Mouse (Mus musculus) CD8-positive naive resting alpha-beta T cell, adult 2 months (primary cell): Measurements from ENCODE around the gene Igf1r.
"Not testable (repeated sequence)": the region's sequence is repeated elsewhere in the genome, so short reads cannot be mapped to it uniquely, and the experiment has no call there.

Source experiments
- DNase-seq, 2 experiments: peaks; one replicate each; pipeline ENCODE4 v3.0.0; 2022; ENCODE audit warnings: low read depth in 2 of 2, low spot score in 2 of 2

The Igf1r gene

GRCm38 (mm10) chr7:68283133-68283520 is 330.5 kb downstream of the Igf1r start:
- not testable (repeated sequence) for DNase-seq
